Mouse (Mus musculus) kidney, embryonic 14.5 days (tissue): ENCODE data around the gene Tnni2. TPM values are rescaled to one million over a fixed set of nuclear protein-coding genes. Genes with fewer than 3 reads are reported as not detected.

Experiments
- ATAC-seq: fragments of 200-750 bp; cut with Nextera tagmentation; 2 replicates; pipeline ENCODE4 v1.8.0; 2017; ENCODE audit warnings: moderate number of reproducible peaks, mild to moderate bottlenecking, moderate TSS enrichment, moderate library complexity; ENCODE audit not compliant: low FRiP score, low TSS enrichment
- H3K27ac ChIP-seq: fragments of 300-500 bp; sonication (generic); 2 replicates; pipeline ENCODE4 v1.5.1; 2014; ENCODE audit warnings: low read depth, mild to moderate bottlenecking, low read length, moderate library complexity, mixed read lengths
- H3K27me3 ChIP-seq: fragments of 300-500 bp; sonication (generic); 2 replicates; pipeline ENCODE4 v1.6.1; 2014; ENCODE audit warnings: mild to moderate bottlenecking, low read length; ENCODE audit not compliant: control insufficient read depth, insufficient read depth
- H3K36me3 ChIP-seq: fragments of 300-500 bp; sonication (generic); 2 replicates; pipeline ENCODE4 v1.6.1; 2014; ENCODE audit warnings: low read length, mixed read lengths; ENCODE audit not compliant: control insufficient read depth, insufficient read depth
- H3K4me1 ChIP-seq: fragments of 300-500 bp; sonication (generic); 2 replicates; pipeline ENCODE4 v1.6.1; 2014; ENCODE audit warnings: low read length, mixed read lengths; ENCODE audit not compliant: control insufficient read depth, insufficient read depth
- H3K4me2 ChIP-seq: fragments of 300-500 bp; sonication (generic); replicated peaks from 2 replicates; pipeline ENCODE4 v1.6.1; 2014; ENCODE audit warnings: low read depth, mild to moderate bottlenecking, low read length
- H3K4me3 ChIP-seq: fragments of 300-500 bp; sonication (generic); 2 replicates; pipeline ENCODE4 v1.5.1; 2014; ENCODE audit warnings: mild to moderate bottlenecking, low read length
- H3K9ac ChIP-seq: fragments of 300-500 bp; sonication (generic); 2 replicates; pipeline ENCODE4 v1.6.1; 2014; ENCODE audit warnings: low read depth, mild to moderate bottlenecking, low read length, moderate library complexity
- H3K9me3 ChIP-seq: fragments of 300-500 bp; sonication (generic); 2 replicates; pipeline ENCODE4 v1.6.1; 2016; ENCODE audit warnings: low read length; ENCODE audit not compliant: control insufficient read depth
- WGBS: fragments of 180-500 bp; shearing (Covaris S2); extraction: QIAGEN DNeasy Blood & Tissue Kit; methylation state at CpG from one replicate; pipeline ENCODE4 v1.1.7; 2014; 5-methylcytosine and 5-hydroxymethylcytosine counted together
- polyA plus RNA-seq: library from polyadenylated mRNA; unstranded; fragments of >200 nt; fragmentation: Nextera tagmentation; extraction: Ambion mirVana; gene quantifications from 2 replicates; pipeline ENCODE4 v1.2.1, GENCODE M21; 2014

Tnni2 gene
- polyA plus RNA-seq, 1 experiment from 2014 or later: 3.1 TPM

GRCm38 (mm10) chr7:142471884-142472570, 30.4 kb downstream of the Tnni2 start:
- WGBS: 13% methylated on average over 15 of the region's 15 CpGs

GRCm38 (mm10) chr7:142472936-142473335, 31.3 kb downstream of the Tnni2 start:
- peak overlapping the region; percentile 49; the same call in 1 of the 2 replicates for H3K9ac ChIP-seq

More at GRCm38 (mm10) chr7:142471884-142472570, 30.4 kb downstream of the Tnni2 start:
- Histone ChIP-seq H3K4me1 (peaks cover 66% of the 10 kb centered on the region), H3K27ac (peak overlapping the region; percentile 95), H3K9ac (peak overlapping the region; percentile 72), H3K27me3 (no peaks in the 10 kb centered on the region), H3K4me3 (peak overlapping the region; percentile 33), H3K9me3 (no peaks in the 10 kb centered on the region), H3K4me2 (peak overlapping the region; percentile 56), H3K36me3 (no peaks in the 10 kb centered on the region; the same call in 1 of the 2 replicates)
- ATAC-seq: peak; percentile 4

GRCm38 (mm10) chr7:142473476-142473875, 31.9 kb downstream of the Tnni2 start:
- Histone ChIP-seq H3K27ac (peak overlapping the region; percentile 95), H3K4me1 (peaks cover 71% of the 10 kb centered on the region), H3K9ac (peak overlapping the region; percentile 49; the same call in 1 of the 2 replicates), H3K4me2 (peak overlapping the region; percentile 56), H3K36me3 (no peaks in the 10 kb centered on the region; the same call in 1 of the 2 replicates), H3K9me3 (no peaks in the 10 kb centered on the region), H3K4me3 (peak overlapping the region; percentile 33), H3K27me3 (no peaks in the 10 kb centered on the region)
- no peak for ATAC-seq
- WGBS: 97% methylated on average over 2 of the region's 2 CpGs

More at GRCm38 (mm10) chr7:142472936-142473335, 31.3 kb downstream of the Tnni2 start:
- Histone ChIP-seq H3K4me1 (peaks cover 71% of the 10 kb centered on the region), H3K36me3 (no peaks in the 10 kb centered on the region; the same call in 1 of the 2 replicates), H3K27ac (peak overlapping the region; percentile 95), H3K27me3 (no peaks in the 10 kb centered on the region), H3K4me3 (peak overlapping the region; percentile 33), H3K9me3 (no peaks in the 10 kb centered on the region), H3K4me2 (peak overlapping the region; percentile 56)
- WGBS: 81% methylated on average over 4 of the region's 4 CpGs
- ATAC-seq: no peak

- no peak for ATAC-seq
- Histone ChIP-seq H3K4me2 (peak overlapping the region; percentile 56), H3K4me1 (peaks cover 71% of the 10 kb centered on the region), H3K9ac (peak overlapping the region; percentile 34; the same call in 1 of the 2 replicates), H3K27ac (peak overlapping the region; percentile 56; the same call in 1 of the 2 replicates), H3K36me3 (no peaks in the 10 kb centered on the region; the same call in 1 of the 2 replicates), H3K4me3 (peak overlapping the region; percentile 22; the same call in 1 of the 2 replicates), H3K27me3 (no peaks in the 10 kb centered on the region), H3K9me3 (no peaks in the 10 kb centered on the region)
- 65% methylated on average over 14 of the region's 14 CpGs for WGBS
These were observed 33.2 kb downstream of the Tnni2 start for GRCm38 (mm10) chr7:142474799-142475198.

GRCm38 (mm10) chr7:142475641-142476040, 34.0 kb downstream of the Tnni2 start:
- 62% methylated on average over 7 of the region's 7 CpGs for WGBS
- peaks cover 63% of the 10 kb centered on the region for H3K4me1 ChIP-seq
- no peaks in the 10 kb centered on the region for H3K9me3 ChIP-seq
- no peak for ATAC-seq
- H3K9ac ChIP-seq: peak overlapping the region; percentile 34; the same call in 1 of the 2 replicates
- H3K27me3 ChIP-seq: no peaks in the 10 kb centered on the region
- no peak overlapping the region for H3K27ac ChIP-seq
- no peaks in the 10 kb centered on the region; the same call in 1 of the 2 replicates for H3K36me3 ChIP-seq
- peak overlapping the region; percentile 22; the same call in 1 of the 2 replicates for H3K4me3 ChIP-seq
- peak overlapping the region; percentile 56 for H3K4me2 ChIP-seq

- ATAC-seq: no peak
- H3K27ac ChIP-seq: 0 out of 2 replicates have a peak overlapping the region, but pooled peaks have one; percentile 24
- 80% methylated on average over 5 of the region's 5 CpGs for WGBS
- H3K27me3 ChIP-seq: no peaks in the 10 kb centered on the region
- no peak overlapping the region for H3K4me3 ChIP-seq
- peaks cover 64% of the 10 kb centered on the region for H3K4me1 ChIP-seq
- H3K4me2 ChIP-seq: peak overlapping the region; percentile 56; the same call in 1 of the 2 replicates
- no peaks in the 10 kb centered on the region; the same call in 1 of the 2 replicates for H3K36me3 ChIP-seq
- H3K9me3 ChIP-seq: no peaks in the 10 kb centered on the region
- peak overlapping the region; percentile 34; the same call in 1 of the 2 replicates for H3K9ac ChIP-seq
These were observed 34.7 kb downstream of the Tnni2 start for GRCm38 (mm10) chr7:142476271-142476670.

GRCm38 (mm10) chr7:142476795-142477452, 35.3 kb downstream of the Tnni2 start:
- no peak overlapping the region for H3K9ac ChIP-seq
- 0 out of 2 replicates have a peak overlapping the region, but pooled peaks have one; percentile 24 for H3K27ac ChIP-seq
- 59% methylated on average over 13 of the region's 13 CpGs for WGBS
- no peaks in the 10 kb centered on the region; the same call in 1 of the 2 replicates for H3K36me3 ChIP-seq
- H3K4me3 ChIP-seq: no peak overlapping the region
- peak overlapping the region; percentile 11; the same call in 1 of the 2 replicates for H3K4me2 ChIP-seq
- no peak for ATAC-seq
- H3K4me1 ChIP-seq: peaks cover 64% of the 10 kb centered on the region
- H3K9me3 ChIP-seq: no peaks in the 10 kb centered on the region
- H3K27me3 ChIP-seq: no peaks in the 10 kb centered on the region

- Histone ChIP-seq H3K27me3 (no peaks in the 10 kb centered on the region), H3K4me2 (no peak overlapping the region), H3K9me3 (no peaks in the 10 kb centered on the region), H3K36me3 (no peaks in the 10 kb centered on the region; the same call in 1 of the 2 replicates), H3K4me3 (no peak overlapping the region), H3K9ac (no peak overlapping the region), H3K4me1 (peaks cover 64% of the 10 kb centered on the region), H3K27ac (no peak overlapping the region)
- WGBS: 86% methylated on average over 6 of the region's 6 CpGs
- ATAC-seq: no peak
These were observed 36.4 kb downstream of the Tnni2 start for GRCm38 (mm10) chr7:142478001-142478400.
